Mouse (Mus musculus) layer of hippocampus, postnatal 14 days (tissue): Measurements from ENCODE around the gene Cd84. TPM values are rescaled to one million over a fixed set of nuclear protein-coding genes. Genes with fewer than 3 reads are reported as not detected.
"Not testable (repeated sequence)": the region's sequence is repeated elsewhere in the genome, so short reads cannot be mapped to it uniquely, and the experiment has no call there.

Experiments
- DNase-seq, 2 experiments: peaks; one replicate each; pipeline ENCODE4 v3.0.0; 2021 to 2022; ENCODE audit warnings: low spot score in 2 of 2, mixed read lengths in 1 of 2
- long read RNA-seq, 2 experiments: library from polyadenylated mRNA; stranded (forward); transcript quantifications; one replicate each; pipeline ENCODE4 v2.0.0; 2021
- total RNA-seq, 2 experiments: library from RNA; stranded (reverse); gene quantifications; 2 replicates each; pipeline ENCODE4 v1.2.3; 2021

Cd84 gene
- 1 to 10 TPM; 2.5 TPM for total RNA-seq
- long read RNA-seq, experiment 1: 0 reads
- long read RNA-seq, experiment 2, partial matches to known transcripts: 1 of 1 reads
- long read RNA-seq, experiment 2, other reads (novel, unspliced or antisense): 0 of 1 reads

DNA sequence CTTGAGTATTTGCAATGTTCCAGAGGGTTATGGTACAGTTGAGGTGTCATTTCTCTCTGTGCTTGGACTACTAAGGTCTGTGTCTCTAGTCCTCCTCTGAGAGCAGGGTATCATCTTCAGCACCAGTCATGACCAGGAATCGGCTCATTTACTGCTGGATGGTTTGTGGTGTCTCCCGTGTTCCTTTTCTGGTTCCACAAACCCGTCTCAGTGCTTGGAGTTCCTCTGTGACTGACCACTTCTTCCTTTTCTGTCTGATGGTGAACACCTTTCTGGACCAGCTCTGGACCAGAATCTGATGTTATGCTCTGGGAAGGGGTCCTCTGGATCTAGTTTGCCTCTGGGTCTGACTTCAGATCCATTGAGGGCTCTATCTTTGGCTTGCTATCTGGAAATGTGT is at the start of gene Cd84:
Gene Cd84 (plus strand): TSS at position 210 of the 400 bp plus-strand sequence.
- DNase-seq: no peak

DNA sequence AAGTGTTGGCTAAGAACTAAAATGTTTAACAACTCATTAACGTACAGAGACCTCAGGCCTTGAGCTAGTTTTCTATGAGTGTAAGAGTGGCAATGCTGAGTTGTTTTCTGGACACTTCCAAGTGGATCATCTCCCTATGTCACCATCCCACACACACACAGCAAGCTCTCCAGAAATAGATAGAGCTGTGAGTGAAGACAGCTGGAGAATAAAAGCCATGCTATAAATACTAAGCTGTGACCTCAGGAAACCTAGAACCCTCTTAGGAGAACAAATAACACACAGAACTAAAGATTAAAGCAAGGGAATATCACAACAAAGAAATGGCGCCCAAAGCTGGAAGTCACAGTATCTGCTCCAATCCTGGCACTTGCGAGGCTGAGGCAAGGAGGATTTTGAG is 48.0 kb upstream of the Cd84 start:
- no peak for DNase-seq

DNA sequence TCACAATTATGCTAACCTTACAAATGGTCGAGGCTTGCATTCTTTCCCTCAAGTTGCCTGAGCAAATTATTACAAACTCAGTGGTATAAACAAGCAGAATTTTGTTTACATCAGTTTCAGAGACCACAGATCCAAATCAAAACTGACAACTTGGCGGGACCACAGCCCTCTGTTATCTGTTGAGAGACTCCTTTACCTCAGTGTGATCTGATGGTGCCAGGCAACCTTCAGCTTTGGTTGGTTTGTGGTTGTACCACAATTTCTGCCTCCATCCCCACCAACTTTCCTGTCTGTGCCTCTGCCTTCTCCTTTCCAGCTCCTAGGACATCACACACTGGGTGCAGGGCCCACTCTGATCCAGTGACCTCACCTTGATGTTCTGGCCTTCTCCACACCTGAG is 43.3 kb upstream of the Cd84 start:
- DNase-seq: no peak

DNA sequence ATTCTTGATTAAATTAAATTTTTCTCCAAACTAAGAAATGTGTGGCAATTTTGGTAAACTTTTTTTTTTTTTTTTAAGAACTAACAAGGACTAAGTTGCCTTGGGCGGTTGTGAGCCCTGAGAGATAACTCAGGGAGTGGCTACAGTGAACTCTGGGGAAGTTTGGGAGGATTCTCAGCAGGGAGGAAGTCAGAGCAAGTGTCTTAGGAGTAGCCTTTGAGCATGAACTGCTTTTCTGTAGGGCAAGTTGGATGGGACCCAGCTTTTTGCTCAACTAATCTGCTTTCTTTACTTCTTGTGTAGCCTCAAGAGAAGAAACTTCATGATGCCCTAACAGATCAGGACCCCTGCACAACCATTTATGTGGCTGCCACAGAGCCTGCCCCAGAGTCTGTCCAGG is 41.7 kb upstream of the Cd84 start:
- DNase-seq: no peak

DNA sequence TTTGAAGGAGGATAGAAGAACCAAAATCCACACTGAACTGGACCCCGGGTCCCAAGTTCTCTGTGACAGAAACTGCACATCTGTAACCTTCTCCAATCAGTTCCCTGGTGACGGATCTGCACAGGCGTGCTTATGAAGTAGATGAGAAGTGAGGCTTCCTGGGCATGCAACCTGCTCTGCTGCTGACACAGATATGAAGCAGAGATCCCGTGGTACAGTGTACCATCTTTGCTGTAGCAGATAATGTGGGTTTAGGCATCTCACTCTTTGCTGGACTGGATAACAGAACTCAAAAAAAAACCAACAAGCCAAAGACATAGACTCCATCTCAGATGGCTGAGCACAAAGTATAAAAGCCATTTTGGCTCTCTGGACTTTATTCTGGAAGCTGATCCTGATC is 39.8 kb upstream of the Cd84 start:
- DNase-seq: no peak

DNA sequence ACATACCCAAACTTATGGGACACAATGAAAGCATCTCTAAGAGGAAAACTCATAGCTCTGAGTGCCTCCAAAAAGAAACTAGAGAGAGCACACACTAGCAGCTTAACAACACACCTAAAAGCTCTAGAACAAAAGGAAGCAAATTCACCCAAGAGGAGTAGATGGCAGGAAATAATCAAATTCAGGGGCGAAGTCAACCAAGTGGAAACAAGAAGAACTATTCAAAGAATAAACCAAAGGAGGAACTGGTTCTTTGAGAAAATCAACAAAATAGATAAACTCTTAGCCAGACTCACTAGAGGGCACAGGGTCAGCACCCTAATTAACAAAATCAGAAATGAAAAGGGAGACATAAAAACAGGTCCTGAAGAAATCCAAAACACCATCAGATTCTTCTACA is 28.4 kb upstream of the Cd84 start:
- DNase-seq: not testable (repeated sequence)

DNA sequence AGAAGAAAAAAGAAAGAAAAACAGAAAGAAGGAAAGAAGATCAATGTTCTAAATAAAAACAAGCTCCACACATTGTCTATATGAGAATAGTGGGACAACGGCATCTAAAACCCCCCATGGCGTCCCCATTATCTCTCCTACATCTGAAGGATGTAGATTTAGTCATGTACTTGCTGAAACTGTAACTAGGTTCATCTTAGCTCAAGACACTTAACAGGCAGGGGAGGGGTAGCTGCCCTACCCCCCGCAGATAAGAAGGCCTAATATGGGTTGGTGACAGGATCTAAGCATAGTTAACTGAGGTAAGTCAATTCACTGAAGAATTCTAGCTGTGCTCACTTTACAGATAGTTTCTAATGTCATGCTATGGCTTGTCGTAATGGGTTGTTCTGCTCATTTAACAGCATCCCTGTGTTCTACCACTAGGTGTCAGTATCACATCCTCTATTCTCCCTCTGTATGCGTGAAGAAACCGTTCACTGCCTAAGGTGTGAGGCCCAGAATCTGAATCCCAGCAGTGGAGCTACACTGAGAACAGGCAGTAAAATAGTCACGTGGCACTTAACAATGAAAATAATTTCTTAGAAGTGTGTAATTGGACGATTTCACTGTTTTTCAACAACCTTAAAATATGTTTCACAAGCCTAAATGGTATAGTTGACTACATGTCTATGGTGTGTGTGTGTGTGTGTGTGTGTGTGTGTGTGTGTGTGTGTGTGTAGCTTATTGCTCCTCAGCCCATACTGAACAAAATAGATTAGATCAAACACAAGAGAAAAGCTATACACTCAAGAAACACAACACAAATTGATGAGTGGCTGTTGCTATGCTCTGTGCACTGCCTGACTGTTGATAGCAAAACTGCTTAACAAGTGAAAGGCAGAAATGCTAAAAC is 23.7 kb upstream of the Cd84 start:
- peak in 1 of 2 experiments; percentile 75 for DNase-seq

DNA sequence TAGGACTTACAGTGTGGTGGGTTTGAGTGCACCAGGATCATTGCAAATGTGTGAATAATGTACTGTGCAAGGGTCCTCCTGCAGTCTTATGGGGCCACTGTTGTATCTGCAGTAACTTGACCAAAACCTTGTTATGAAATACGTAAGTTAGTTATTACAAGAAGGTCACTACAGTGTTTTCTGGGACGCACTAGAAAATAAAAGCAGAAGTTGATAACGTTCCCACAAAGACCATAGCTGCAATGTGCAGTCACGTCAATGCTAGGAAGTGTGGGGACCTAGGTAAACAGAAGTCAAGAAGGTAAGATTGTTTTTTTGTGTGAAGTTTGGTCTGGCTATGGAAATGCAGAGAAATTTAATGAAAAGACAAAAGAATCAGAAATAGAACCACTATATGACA is 22.5 kb upstream of the Cd84 start:
- no peak for DNase-seq

DNA sequence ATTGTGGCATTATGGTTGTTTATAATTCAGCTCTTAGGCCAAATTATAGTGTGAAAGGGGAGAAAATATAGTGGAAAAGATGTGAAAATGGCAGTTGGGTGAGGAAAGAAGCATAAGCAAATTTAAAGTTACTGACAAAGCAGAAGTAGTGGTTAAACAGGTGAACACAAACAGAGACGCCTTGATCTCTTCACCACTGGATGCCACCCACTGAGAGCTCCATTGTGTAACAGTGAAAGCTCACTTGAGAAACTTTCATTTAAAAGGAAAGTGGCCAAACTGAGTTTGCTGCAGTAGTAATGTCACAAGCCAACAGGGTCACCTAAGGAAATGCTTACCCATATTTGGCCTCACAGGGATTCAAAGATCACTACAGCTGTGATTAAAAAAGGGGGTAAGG is 18.2 kb upstream of the Cd84 start:
- no peak for DNase-seq

DNA sequence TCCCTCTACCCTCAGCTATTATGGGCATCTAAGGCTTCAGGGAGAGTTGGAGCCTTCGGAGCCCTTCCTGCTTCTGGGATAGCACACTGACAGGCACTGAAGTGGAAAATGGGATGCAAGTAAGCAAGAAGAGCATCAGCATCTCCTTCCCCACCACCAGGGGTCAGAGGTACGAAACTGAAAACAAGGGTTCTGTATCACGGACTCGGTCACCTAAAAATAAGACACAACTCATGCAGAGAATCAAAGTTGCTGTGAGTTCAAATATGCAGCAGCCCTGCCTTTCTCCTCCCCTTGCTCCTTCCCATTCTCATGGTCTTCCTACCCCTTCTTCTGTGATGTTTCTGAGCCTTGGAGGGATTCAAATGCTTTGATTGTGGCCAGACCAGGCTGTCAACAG is 14.0 kb upstream of the Cd84 start:
- no peak for DNase-seq

DNA sequence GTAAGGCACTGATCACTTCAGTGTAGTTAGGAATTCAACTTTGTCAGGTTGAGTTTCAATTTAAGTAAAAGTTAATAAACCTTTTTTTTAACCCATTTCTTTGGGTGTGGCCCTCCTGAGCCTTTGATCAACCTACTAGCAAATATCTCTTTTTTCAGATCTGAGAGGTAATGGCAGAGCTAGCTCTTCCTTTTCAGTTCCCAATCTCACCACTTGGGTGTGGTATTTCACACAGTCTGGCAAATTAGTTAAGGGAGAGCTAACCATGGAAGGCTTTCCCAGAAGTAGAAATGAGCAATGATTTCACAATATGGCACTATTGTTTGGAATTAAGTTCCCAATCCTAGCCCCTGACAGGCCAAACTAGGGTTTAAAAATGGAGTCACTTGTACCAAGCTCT is 13.3 kb upstream of the Cd84 start:
- DNase-seq: peak in 1 of 2 experiments; percentile 44

DNA sequence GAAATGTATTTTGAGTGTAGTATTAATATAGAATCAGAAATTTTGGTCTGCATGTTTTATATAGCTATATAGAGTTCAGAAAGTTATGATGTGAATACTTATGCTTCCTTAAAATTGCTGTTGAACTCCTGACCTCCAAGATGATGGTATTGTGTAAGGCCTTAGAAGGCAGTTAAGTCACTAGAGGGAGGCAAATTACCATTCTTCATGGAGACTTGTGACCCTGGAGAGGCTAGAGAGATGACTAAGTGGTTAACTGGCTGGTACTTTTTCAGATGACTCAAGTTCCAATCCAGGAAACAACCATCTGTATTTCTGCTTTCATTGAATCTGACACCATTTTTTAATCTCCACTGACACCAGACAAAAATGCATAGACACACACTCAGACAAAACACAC is 11.8 kb upstream of the Cd84 start:
- no peak for DNase-seq

DNA sequence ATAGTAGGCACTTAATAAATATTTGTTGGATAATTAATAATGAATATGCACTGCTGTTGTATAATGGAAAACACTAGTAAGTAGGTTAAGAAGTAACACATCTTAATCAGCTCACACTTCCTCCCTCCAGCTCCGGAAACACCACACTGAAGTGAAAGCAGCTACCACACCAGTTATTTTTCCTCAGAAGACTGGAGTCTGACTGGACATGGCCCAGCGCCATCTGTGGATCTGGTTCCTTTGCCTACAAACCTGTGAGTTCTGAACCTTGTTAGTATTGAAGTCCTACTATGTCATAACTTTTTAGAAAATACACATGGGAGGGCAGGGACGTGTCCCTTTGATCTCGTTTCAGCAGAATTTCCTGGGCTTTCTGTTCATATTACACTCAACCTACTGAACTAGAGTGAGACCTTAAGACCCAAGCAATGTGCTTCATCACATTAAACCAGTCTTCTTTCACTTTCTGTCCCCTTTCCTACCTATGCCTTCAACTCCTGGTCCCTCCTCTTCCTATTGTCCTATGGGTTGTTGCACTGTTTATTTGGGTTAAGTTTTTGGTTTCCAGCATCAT is 1.0 kb downstream of the Cd84 start:
- no peak for DNase-seq

DNA sequence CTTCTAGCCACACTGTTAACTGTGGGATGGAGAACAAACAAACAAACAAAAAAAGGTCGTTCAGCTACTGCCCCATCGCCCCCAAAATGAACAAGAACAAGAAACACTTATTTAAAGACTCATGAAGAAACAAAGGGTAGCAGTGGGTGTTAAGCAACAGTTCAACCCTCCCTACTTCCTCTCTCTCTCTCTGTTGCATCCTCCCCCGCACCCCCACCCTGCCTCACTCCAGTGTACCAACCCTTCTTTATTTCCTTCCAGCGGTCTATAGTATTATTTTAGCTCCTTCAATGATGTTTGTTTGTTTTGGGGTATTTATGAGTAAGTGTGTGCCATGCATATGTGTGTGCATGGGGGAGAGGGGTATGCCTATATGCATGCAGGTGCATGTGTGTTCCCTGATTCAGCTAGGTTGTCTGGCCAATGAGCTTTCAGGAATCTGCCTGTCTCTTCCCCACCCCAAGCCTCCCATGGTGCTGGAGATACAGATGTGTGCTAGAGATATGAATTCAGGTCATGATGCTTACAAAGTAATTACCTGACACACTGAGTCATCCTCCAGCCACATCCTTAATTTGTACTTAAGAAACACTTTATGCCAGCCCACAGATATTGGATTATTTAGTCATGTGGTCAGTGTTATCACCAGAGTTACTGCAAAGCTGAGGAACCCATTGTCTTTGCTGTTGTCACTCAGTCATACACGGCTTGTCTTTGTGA is 5.7 kb downstream of the Cd84 start:
- no peak for DNase-seq

DNA sequence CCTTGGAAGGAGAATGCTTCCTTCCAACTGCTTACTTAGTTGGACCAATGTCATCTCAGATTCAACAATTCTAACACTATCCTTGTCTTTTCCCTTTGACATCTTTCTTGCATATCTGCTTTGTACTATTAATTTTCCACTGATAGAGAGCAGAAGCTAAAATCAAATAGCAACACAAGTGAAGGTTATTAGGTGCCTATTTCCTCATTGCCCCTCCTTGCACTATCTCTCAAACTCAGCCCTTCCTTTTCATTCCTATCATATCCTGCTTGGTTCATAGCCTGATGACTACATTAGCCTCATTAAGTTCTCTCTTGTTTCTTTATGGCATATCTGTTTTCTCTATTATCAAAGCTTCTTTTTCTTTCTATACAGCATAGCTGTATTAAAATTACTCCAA is 8.7 kb downstream of the Cd84 start:
- DNase-seq: no peak

DNA sequence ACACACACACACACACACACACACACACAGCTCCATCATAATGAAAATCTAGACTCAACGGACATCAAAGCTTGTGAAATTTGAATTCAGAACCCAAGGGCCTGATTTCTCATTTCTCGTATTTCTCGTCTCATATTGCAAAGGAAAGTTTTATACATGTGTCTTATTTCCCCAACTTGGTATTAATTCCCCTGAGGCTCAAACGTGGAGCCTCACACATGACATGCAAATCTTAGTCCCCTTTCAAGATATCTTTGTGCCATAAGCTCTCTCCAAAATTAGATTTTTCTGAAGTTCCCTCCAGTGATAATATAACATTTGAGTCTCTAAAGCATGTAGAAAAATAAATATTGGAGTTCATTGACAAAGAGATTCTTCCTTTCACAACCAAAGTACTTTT is 9.3 kb downstream of the Cd84 start:
- no peak for DNase-seq

DNA sequence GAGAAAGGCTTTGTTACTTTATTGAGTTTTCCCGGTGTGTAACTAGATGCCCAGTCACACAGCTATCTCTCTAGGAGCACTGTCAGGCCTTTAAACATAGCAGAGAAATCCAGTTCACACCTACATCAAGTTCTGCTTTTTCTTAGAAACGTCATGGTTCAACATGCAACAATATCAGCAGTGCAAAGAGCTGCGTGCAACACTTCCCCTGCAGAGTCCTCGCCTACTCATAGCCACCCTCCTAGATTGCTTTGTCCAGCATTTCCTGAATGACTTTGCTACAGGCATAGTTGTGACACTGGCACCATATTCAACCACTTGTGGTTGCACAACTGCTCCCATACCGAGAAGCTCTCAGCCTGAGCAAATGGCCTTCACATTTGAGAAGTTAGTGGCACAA is 10.0 kb downstream of the Cd84 start:
- no peak for DNase-seq

DNA sequence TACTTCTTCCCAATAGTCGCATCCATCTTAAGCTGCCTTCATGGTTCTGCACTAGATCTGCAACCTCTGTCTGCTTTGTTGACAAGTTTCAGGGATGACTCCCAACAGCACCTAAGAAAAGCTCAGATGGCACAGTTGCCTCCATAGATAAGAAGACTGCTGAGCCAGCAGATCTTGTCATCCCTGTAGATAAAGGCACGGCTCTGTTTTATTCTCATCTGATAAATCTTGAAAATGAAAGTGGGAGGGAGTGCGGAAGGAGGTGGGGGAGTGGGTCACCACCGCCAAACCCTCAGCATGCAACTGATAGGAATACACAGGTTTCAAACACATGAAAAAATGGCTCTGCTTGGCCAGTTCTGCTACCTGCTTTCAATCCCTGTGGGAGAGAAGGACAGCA is 26.0 kb downstream of the Cd84 start:
- DNase-seq: no peak

DNA sequence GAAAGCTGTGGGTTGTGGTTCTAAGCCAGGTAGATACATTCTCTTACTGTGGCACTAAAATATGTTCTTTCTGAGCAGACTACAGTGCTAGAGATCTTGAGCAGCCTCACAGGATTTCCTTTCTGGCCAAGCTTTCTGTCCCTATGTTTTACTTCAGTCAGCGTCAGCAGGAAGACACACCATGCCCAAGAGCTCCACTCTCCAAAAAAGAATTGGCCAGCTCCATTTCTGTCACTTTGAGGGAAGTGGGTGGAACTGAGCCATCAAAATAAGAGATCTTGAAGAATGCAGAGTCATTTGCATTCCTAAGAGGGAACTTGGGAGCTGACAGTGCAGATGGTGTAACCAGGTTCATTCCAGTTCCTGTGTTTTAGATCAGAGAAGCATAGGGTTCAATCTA is 47.5 kb downstream of the Cd84 start:
- no peak for DNase-seq

DNA sequence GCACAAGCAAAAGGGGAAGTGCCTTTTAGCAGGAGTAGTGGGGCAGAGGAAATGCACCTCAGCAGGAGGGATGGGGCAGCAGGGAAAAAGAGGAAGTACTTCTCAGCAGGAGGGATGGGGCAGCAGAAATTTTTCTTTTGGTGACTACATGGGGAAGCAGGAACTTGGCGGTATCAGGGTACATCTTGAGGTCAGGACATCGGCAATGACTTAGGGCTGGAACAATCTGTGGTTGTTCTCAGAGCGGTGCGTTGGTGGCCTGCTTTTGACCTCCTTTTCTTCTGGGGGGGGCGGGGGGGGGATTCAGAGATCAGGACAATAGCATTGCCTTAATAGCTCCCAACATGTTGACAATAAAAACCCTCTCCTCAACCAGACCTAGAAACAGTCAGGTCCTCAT is 55.9 kb downstream of the Cd84 start, which contains the start of gene Gm10521:
Gene Gm10521 (plus strand): TSS at position 301 of the 400 bp plus-strand sequence.
- not testable (repeated sequence) for DNase-seq

DNA sequence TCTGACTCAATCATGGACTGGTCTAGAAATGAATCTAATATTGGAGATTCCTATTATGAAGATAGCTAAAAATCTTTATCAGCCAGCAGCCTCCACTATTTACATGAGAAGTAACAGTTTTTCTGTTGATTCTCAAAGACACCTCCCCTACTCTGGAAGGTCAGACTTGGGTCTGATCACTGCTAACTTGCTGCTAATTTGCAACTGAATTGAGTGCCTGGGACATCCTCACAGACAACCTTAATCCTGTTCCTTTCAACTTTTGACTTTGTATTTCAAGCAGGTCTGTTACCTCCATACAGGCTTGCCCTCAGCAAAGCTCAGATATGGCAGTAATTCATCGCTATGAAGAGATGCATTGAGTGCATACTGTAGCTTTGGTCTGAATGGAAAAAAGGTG is 64.5 kb downstream of the Cd84 start:
- DNase-seq: no peak
